Mouse (Mus musculus) kidney, embryonic 16.5 days (tissue): Measurements from ENCODE around the gene Hint2. TPM values are rescaled to one million over a fixed set of nuclear protein-coding genes. Genes with fewer than 3 reads are reported as not detected.

Source experiments
- ATAC-seq: fragments of 200-750 bp; cut with Nextera tagmentation; 2 replicates; pipeline ENCODE4 v1.8.0; 2017; ENCODE audit warnings: moderate TSS enrichment; ENCODE audit not compliant: low FRiP score, low TSS enrichment
- H3K27ac ChIP-seq: fragments of 300-500 bp; sonication (generic); 2 replicates; pipeline ENCODE4 v1.5.1; 2014; ENCODE audit warnings: low read length
- H3K27me3 ChIP-seq: fragments of 300-500 bp; sonication (generic); 2 replicates; pipeline ENCODE4 v1.6.1; 2014; ENCODE audit warnings: low read length, control low read depth, mixed read lengths; ENCODE audit not compliant: insufficient read depth
- H3K36me3 ChIP-seq: fragments of 300-500 bp; sonication (generic); 2 replicates; pipeline ENCODE4 v1.6.1; 2014; ENCODE audit warnings: low read length, control low read depth, mixed read lengths; ENCODE audit not compliant: insufficient read depth
- H3K4me1 ChIP-seq: fragments of 300-500 bp; sonication (generic); 2 replicates; pipeline ENCODE4 v1.6.1; 2014; ENCODE audit warnings: low read length, control low read depth, mixed read lengths; ENCODE audit not compliant: insufficient read depth
- H3K4me2 ChIP-seq: fragments of 300-500 bp; sonication (generic); replicated peaks from 2 replicates; pipeline ENCODE4 v1.6.1; 2014; ENCODE audit warnings: low read depth, low read length
- H3K4me3 ChIP-seq: fragments of 300-500 bp; sonication (generic); 2 replicates; pipeline ENCODE4 v1.5.1; 2014; ENCODE audit warnings: mild to moderate bottlenecking, low read length
- H3K9ac ChIP-seq: fragments of 300-500 bp; sonication (generic); replicated peaks from 2 replicates; pipeline ENCODE4 v1.6.1; 2014; ENCODE audit warnings: low read length
- H3K9me3 ChIP-seq: fragments of 300-500 bp; sonication (generic); 2 replicates; pipeline ENCODE4 v1.6.1; 2016; ENCODE audit warnings: low read length, control low read depth
- WGBS: fragments of 180-500 bp; shearing (Covaris S2); extraction: QIAGEN DNeasy Blood & Tissue Kit; methylation state at CpG from one replicate; pipeline ENCODE4 v1.1.7; 2014; 5-methylcytosine and 5-hydroxymethylcytosine counted together
- polyA plus RNA-seq: library from polyadenylated mRNA; unstranded; fragments of >200 nt; fragmentation: Nextera tagmentation; extraction: Ambion mirVana; gene quantifications from 2 replicates; pipeline ENCODE4 v1.2.1, GENCODE M21; 2015

Gene Hint2
- polyA plus RNA-seq, 1 experiment from 2014 or later: 134 TPM

GRCm38 (mm10) chr4:43666412-43666811, 10.1 kb upstream of the Hint2 start:
- Histone ChIP-seq H3K9ac (no peak overlapping the region), H3K9me3 (no peaks in the 10 kb centered on the region), H3K4me1 (peaks cover 11% of the 10 kb centered on the region; the same call in 1 of the 2 replicates), H3K4me2 (no peak overlapping the region), H3K27ac (no peak overlapping the region), H3K36me3 (no peaks in the 10 kb centered on the region), H3K27me3 (peaks cover 38% of the 10 kb centered on the region), H3K4me3 (no peak overlapping the region)
- 16% methylated on average over 4 of the region's 4 CpGs for WGBS
- no peak for ATAC-seq

GRCm38 (mm10) chr4:43657146-43657545, 880 bp upstream of the Hint2 start:
- no peaks in the 10 kb centered on the region for H3K36me3 ChIP-seq
- no peak overlapping the region for H3K27ac ChIP-seq
- 57% methylated on average over 4 of the region's 4 CpGs for WGBS
- peaks cover 12% of the 10 kb centered on the region for H3K27me3 ChIP-seq
- ATAC-seq: no peak
- no peaks in the 10 kb centered on the region for H3K9me3 ChIP-seq
- peaks cover 17% of the 10 kb centered on the region for H3K4me1 ChIP-seq
- H3K9ac ChIP-seq: no peak overlapping the region
- peak overlapping the region; percentile 43 for H3K4me2 ChIP-seq
- H3K4me3 ChIP-seq: peak overlapping the region; percentile 81

GRCm38 (mm10) chr4:43655656-43656338, 469 bp downstream of the Hint2 start:
- WGBS: 5% methylated on average over 34 of the region's 34 CpGs
- Histone ChIP-seq H3K4me2 (peak overlapping the region; percentile 69), H3K4me3 (peak overlapping the region; percentile 81), H3K27me3 (0 out of 2 replicates have a peak, but pooled peaks cover 6% of the 10 kb centered on the region), H3K9ac (peak overlapping the region; percentile 92), H3K27ac (peak overlapping the region; percentile 94), H3K4me1 (peaks cover 17% of the 10 kb centered on the region), H3K9me3 (no peaks in the 10 kb centered on the region), H3K36me3 (no peaks in the 10 kb centered on the region)
- ATAC-seq: peak; percentile 40; the same call in 1 of the 2 replicates

GRCm38 (mm10) chr4:43653161-43654015, 2.9 kb downstream of the Hint2 start, which contains the start of gene Spag8:
Gene Spag8, minus strand, starts transcription at chr4:43653594.
- peak within 1 kb of the TSS; percentile 26 for H3K4me3 ChIP-seq
- H3K4me2 ChIP-seq: peak within 1 kb of the TSS; percentile 47
- no peak within 1 kb of the TSS for H3K27ac ChIP-seq
- WGBS: 20% methylated on average over 24 of the region's 24 CpGs
- peaks cover 12% of the 10 kb centered on the region; the same call in 1 of the 2 replicates for H3K36me3 ChIP-seq
- H3K4me1 ChIP-seq: peaks cover 17% of the 10 kb centered on the region
- no peak for ATAC-seq
- H3K9ac ChIP-seq: no peak within 1 kb of the TSS
- H3K27me3 ChIP-seq: no peaks in the 10 kb centered on the region
- peaks cover 8% of the 10 kb centered on the region for H3K9me3 ChIP-seq

- H3K36me3 ChIP-seq: peaks cover 12% of the 10 kb centered on the region; the same call in 1 of the 2 replicates
- no peak for ATAC-seq
- H3K4me2 ChIP-seq: no peak overlapping the region
- H3K27ac ChIP-seq: no peak overlapping the region
- H3K4me1 ChIP-seq: peaks cover 17% of the 10 kb centered on the region
- no peak overlapping the region for H3K4me3 ChIP-seq
- no peaks in the 10 kb centered on the region for H3K27me3 ChIP-seq
- no peak overlapping the region for H3K9ac ChIP-seq
- WGBS: 84% methylated on average over 4 of the region's 4 CpGs
- peaks cover 8% of the 10 kb centered on the region for H3K9me3 ChIP-seq
Observed at GRCm38 (mm10) chr4:43652726-43653125, 3.5 kb downstream of the Hint2 start.

GRCm38 (mm10) chr4:43649783-43650182, 6.5 kb downstream of the Hint2 start:
- Histone ChIP-seq H3K9ac (no peak overlapping the region), H3K9me3 (peaks cover 8% of the 10 kb centered on the region), H3K27me3 (no peaks in the 10 kb centered on the region), H3K27ac (no peak overlapping the region), H3K4me1 (peaks cover 10% of the 10 kb centered on the region; the same call in 1 of the 2 replicates), H3K4me3 (no peak overlapping the region), H3K36me3 (peaks cover 12% of the 10 kb centered on the region; the same call in 1 of the 2 replicates), H3K4me2 (no peak overlapping the region)
- ATAC-seq: no peak
- 94% methylated on average over 3 of the region's 3 CpGs for WGBS

- no peaks in the 10 kb centered on the region for H3K9me3 ChIP-seq
- H3K36me3 ChIP-seq: no peaks in the 10 kb centered on the region
- H3K4me1 ChIP-seq: no peaks in the 10 kb centered on the region
- no peak overlapping the region for H3K4me3 ChIP-seq
- no peak for ATAC-seq
- H3K27ac ChIP-seq: no peak overlapping the region
- no peak overlapping the region for H3K4me2 ChIP-seq
- 86% methylated on average over 6 of the region's 6 CpGs for WGBS
- no peaks in the 10 kb centered on the region for H3K27me3 ChIP-seq
- H3K9ac ChIP-seq: no peak overlapping the region
Observed at GRCm38 (mm10) chr4:43640491-43640890, 15.8 kb downstream of the Hint2 start.

- Histone ChIP-seq H3K27me3 (no peaks in the 10 kb centered on the region), H3K9me3 (no peaks in the 10 kb centered on the region), H3K4me2 (no peak overlapping the region), H3K4me1 (no peaks in the 10 kb centered on the region), H3K27ac (no peak overlapping the region), H3K36me3 (no peaks in the 10 kb centered on the region), H3K9ac (no peak overlapping the region), H3K4me3 (no peak overlapping the region)
- no peak for ATAC-seq
- 70% methylated on average over 9 of the region's 9 CpGs for WGBS
Observed at GRCm38 (mm10) chr4:43640076-43640475, 16.2 kb downstream of the Hint2 start.

GRCm38 (mm10) chr4:43636751-43637150, 19.5 kb downstream of the Hint2 start:
- Histone ChIP-seq H3K9me3 (no peaks in the 10 kb centered on the region), H3K9ac (no peak overlapping the region), H3K27me3 (no peaks in the 10 kb centered on the region), H3K4me3 (no peak overlapping the region), H3K27ac (no peak overlapping the region), H3K36me3 (no peaks in the 10 kb centered on the region), H3K4me1 (peaks cover 12% of the 10 kb centered on the region), H3K4me2 (no peak overlapping the region)
- WGBS: 74% methylated on average over 6 of the region's 6 CpGs
- no peak for ATAC-seq
